Mouse (Mus musculus) granulocyte monocyte progenitor cell, adult 5-6 weeks (primary cell): ENCODE results near the gene Hoxb7. TPM values are rescaled to one million over a fixed set of nuclear protein-coding genes. Genes with fewer than 3 reads are reported as not detected.

Experiments
- ATAC-seq: replicated peaks from 2 replicates; pipeline ENCODE4 v1.8.0; 2016; ENCODE audit warnings: mild to moderate bottlenecking, moderate TSS enrichment, inconsistent platforms; ENCODE audit not compliant: poor library complexity, severe bottlenecking
- total RNA-seq, 2 experiments: library from RNA; stranded (forward) in 1 of 2; stranded (reverse) in 1 of 2; fragments of 200-712, 200-1000 nt in 1 of 2; fragments of >200 nt in 1 of 2; fragmentation: Nextera tagmentation in 1 of 2; gene quantifications; 2 replicates each; pipeline ENCODE4 v1.2.3; 2014 to 2017

Gene Hoxb7
- total RNA-seq, 2 experiments from 2014 or later, result not detected

DNA sequence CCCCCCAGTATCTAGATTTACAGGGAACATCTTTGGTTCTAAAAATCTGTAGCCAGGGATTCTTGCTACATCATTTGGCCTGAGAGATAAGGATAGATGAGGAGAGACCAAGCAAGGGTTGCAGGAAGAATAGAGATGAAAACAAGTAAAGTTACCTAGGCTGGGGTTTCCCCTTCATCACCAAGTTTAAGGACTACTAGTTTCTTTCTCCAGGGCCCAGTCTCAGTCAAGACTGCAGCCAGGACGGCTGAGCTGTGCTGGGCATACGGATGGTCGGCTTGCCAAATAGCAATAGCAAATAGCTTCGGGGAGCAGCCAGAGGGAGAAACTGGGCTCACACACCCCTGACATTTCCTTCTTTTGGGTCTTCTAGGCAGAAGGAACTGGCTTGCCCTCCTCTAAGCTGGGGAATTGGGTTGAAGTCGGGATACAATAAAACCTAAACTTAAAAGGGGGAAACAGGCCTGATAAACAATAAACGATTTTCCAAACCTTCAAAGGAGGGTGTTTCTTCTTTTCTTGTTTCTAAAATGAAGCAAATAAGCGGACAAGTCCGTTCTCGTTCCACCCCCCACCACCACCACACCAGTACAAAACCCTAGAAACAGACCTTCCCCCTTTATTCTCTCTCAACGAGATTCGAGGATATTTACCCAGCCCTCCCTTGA, 11.7 kb downstream of the Hoxb7 start:
- no peak for ATAC-seq

- peak; percentile 9; the same call in 1 of the 2 replicates for ATAC-seq
These were observed 12.7 kb downstream of the Hoxb7 start for GRCm38 (mm10) chr11:96298895-96299667.

DNA sequence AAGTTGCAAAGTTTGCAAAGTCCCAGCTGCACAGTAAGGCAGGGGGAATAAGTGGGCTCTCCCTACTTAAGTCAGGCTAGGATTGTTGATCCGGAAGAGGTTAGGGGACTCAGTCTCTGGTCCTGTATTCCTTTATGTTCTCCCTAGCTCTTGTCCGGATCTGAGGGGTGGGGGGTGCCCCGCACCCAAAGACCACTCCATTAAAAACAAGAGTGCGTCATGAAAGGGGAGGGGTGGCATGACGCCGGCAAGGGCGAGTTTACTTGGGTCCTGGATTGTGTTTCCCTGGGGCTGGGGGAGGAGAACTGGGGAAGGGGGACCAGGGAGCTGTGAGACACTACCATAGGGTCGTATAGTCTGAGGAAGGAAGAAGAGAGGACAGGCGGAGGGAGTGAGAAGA, 13.4 kb downstream of the Hoxb7 start:
- no peak for ATAC-seq

DNA sequence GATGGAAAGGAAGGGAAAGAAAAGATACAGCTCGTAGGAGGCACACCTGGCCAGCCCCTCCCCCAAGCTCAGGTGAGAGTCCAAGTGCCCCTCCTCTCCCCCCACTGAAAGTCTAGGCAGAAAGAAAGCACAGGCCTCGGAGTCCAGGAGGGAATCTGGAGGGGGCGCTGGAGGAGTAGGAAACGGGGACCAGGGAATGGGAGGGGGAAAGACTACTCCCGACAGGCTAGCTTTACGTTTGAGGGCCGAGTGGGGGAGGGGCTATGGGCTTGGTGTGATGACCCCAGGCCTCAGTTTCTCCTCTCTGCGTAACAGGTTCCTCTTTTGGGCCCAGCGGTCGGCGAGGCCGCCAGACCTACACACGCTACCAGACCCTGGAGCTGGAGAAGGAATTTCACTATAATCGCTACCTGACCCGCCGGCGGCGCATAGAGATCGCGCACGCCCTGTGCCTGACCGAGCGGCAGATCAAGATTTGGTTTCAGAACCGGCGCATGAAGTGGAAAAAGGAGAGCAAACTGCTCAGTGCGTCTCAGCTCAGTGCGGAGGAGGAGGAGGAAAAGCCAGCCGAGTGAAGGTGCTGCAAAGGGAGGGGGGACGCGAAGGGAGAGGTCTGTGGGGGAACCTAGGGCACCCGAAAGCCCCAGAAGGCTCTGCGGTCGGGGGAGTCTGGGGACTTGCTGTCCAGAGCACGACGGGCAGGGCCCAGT, 14.1 kb downstream of the Hoxb7 start:
- no peak for ATAC-seq

GRCm38 (mm10) chr11:96301064-96301431, 14.6 kb downstream of the Hoxb7 start:
- ATAC-seq, result no peak

- ATAC-seq, result no peak
These were observed 15.4 kb downstream of the Hoxb7 start for GRCm38 (mm10) chr11:96301837-96302236.

GRCm38 (mm10) chr11:96302381-96303150, 16.1 kb downstream of the Hoxb7 start:
- no peak for ATAC-seq

GRCm38 (mm10) chr11:96303151-96304099, 17.0 kb downstream of the Hoxb7 start, which contains the start of gene Hoxb5:
Hoxb5 (plus strand) TSS chr11:96303336.
- ATAC-seq, result peak; percentile 77

DNA sequence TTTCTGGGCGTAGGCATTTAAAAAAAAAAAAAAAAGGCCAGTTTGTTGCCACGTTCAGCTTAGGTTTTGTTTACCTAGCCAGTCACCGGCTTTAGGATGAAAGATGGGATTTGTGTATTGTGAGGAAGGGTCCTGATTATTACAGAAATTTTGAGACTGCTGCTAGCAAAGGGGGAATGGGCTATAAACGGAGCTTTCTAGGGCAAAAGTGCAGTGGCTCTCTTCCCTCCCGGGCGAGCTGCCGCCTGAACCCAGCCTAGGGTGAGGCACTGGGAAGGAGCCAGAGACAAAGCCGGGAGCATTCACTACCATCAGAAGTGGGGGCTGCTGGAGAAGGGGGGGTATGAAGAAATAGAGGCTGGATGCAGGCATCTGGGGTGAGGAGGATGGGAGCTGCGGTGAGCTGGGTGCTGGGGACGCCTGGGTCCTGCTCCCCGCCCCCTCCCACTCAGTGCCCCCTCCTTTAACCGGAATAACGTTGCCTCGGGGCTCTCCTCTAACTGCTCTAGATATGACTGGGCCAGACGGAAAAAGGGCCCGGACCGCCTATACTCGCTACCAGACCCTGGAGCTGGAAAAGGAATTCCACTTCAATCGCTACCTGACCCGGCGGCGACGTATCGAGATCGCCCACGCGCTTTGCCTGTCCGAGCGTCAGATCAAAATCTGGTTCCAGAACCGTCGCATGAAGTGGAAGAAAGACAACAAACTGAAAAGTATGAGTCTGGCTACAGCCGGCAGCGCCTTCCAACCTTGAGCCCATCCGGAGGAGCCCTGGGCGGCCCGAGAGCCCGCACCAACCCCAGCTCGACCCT, 18.2 kb downstream of the Hoxb7 start:
- no peak for ATAC-seq

DNA sequence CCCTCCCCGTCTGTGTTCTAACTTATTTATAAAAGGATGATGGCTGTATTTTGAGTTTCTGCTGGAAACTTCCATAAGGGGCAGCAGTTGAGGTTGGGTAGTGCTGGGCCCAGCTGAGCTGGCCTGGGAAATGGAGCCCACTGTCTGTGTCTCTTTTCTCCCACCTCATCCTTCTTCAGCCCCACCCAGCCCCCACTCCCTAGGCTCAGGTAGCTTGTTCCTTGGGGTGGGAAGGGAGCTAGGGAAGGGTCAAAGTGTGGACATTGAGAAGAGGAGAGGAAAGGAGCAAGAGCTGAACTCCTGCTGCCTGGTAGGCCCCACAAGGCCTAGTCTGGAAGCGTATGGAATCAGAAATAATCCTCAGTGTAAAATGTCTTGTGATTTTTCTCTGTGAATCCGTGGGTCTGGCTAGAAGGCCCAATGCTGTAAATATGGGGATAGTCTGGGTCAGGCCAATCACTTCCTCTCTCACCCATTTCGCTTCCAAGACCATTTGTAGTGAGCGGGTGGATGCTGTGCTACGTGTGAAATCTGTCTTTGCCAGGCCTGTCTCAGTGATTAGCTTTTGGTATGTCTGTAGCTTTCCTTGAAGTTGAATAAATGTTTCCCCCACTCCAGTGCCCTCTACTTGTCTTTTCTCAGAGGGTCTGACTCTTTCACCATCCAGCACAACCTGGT, 19.2 kb downstream of the Hoxb7 start:
- ATAC-seq, result no peak

- no peak for ATAC-seq
These were observed 19.9 kb downstream of the Hoxb7 start for GRCm38 (mm10) chr11:96306183-96306907.

DNA sequence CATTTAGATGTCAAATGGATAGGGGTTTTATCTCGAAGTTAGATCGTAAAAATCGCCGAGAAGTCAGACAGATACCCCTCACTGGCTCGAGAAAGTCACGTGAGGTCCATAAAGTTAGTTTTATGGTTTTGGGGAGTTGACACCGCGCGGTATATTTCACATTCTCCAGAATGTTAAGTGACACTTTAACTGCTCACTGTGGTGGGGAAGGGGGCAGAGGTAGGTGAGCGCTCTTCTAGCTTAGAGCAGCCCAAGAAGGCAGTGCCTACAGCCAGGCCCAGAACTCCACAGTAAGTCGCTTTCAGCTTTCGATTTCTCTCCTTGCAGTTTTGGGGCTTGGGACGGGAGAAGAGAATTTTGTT, 20.5 kb downstream of the Hoxb7 start:
- ATAC-seq, result no peak

- no peak for ATAC-seq
These were observed 22.3 kb downstream of the Hoxb7 start for GRCm38 (mm10) chr11:96308763-96309162.

DNA sequence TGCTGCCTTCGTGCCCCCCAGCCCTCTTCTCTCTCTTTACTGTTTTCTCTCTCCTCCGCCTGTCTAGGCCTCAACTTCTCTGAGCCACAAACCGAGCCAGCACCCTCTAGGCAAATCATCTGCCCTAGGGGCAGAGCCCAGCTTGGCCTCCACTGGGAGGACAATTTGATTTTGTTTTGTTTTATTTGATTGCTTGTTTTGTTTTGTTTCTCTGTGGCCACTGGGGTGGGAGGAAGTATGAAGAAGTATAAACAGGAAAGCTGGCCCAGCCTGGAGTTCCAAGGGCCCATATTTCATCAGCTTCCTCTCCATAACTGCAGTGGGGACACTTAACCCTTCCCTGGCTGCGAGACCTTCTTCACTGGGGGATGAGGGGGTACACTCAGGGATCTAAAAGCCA, 22.9 kb downstream of the Hoxb7 start:
- ATAC-seq, result no peak

DNA sequence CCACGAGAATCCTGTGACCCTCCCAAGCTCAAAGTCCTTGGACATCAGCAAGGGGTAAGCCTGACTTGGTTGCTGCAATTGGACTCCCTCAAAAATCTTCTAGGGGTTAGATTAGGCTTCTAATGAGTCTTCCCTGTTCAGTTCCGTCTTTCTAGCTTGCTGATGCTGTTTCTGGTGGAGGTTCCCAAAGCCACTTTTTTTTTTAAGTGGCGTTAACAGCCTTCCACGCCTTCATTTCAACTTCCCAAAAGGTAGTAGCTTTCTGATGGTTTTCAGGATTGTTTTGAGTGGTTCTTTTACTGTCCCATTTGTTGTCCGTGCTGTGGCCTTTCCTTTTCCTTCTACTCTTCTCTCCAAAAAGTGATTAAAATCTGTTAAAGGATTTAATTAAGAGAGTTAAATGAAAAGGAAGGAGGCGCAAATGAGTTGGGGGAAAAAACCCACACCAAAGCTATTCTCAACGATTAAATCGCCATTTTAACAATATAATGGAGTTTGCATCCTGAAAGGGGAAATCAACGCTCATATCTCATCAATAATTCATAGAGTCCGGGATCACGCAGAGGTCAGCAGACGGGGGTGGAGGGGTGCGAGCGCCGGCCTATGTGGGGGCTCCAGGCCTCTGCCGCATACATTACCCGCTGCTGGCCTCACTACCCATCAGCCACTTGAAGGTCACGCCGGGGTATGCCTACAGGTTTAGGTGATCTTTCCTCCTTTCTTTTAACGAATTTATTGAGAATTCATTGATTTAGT, 23.9 kb downstream of the Hoxb7 start:
- no peak for ATAC-seq

DNA sequence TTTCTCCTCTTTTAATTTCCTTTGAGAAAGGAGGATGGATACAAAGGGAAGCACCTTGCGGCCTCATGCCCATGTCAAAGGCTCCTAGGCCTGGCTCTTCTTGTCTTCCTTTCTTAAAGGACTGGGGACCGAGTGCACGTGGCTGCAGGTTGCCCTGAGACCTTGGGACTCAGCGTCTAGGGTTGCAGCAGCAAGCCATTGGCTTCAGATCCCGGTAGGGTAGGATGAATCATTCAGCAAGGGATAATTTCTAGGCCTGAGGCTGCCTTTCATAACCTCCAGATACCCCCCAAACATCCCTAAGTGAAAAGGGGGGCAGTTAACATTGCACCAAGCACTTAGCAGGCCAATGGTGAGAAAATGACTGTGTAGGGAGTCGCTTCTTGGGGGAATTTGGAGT, 24.7 kb downstream of the Hoxb7 start:
- peak; percentile 5; the same call in 1 of the 2 replicates for ATAC-seq
